Mouse (Mus musculus): Measurements from ENCODE around the gene Dhx30.

The Dhx30 gene

DNA sequence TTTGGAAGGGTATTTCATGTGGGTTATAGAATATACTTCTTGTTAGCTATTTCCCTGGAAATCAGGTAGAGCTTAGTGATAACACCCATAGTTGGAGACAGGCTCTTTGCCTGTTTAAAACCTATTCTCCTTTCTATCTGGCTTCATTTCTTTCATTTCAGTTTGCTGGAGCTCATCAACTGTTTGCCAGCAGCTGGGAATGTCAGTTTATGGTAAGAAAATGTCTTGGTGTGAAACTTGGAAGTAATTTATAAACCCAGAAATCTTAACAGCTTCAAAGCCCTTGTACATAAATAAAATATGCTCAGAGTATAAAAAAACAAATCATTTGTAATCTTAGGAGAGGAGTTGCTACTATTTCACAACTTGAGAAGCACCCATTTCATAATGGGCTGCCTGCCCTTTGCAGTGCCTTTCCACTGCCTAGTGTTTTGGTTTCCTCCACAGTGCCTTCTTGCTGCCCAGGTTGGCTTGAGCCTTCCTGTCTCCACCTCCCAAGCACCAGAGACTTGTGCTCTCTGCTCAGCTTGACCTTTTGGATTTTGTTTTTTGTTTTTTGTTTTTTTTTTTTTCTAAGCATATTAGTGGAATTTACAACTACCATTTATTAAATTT is 71.8 kb downstream of the Dhx30 start:
- no peak for DNase-seq (ENCODE audit: low spot score in 2 of 2)

DNA sequence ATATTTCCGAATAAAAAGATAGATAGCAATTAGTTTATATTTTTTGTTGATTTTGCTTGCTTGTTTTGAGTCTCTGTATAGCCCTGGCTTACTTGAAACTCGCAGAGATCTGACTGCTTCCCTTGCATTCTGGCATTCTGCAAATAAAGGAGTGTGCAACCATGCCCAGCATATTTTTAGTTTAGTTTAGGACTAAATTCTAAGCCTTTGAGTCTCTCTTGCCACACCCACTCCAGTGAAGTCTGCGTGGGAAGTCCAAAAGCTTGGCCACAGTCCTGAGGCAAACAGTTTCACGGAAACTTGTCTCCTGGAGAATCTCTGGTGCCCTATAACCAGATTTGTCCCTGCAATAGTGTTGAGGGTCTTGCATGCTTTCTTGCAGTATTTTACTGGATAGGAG is 73.3 kb downstream of the Dhx30 start:
- DNase-seq (ENCODE audit: low spot score in 2 of 2), result no peak

DNA sequence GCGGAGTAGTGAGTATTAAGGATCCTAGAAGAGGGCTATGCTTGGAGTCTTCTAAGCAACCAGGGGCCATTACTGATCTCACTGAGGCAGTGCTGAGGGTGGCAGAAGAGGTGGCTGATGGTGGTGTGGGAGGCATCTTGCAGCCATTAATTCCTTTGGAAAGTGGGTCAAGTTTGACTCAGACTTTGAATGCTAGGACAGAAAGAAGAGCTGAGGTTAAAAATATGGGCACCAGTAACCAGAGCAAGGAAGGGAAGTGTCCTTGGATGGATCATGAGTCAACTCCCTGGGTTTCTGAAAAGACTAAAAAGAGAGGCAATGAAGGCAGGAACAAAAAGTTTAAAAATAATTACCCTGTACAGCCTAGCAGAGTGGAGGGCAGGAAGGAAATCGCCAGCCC is 79.1 kb downstream of the Dhx30 start:
- DNase-seq (ENCODE audit: low spot score in 2 of 2), result no peak

DNA sequence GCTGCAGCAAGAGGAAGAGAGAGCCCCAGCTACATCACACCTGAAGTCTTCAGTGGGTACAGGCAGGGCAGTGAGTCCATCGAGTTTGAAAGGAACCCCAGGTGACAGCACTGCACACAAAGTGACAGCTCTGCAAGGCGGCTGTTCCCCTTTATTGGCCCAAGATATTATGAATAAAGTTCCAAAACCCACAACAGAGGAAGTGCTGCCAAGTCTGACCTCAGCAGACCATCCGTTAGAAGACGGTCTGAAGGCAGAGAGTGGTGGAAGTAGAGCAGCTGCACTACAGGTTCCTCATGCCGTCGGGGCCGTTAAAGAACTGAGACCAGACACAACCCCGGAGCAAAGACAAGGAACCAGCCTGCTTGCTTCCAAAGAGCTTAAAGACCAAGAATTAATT is 79.7 kb downstream of the Dhx30 start:
- no peak for DNase-seq (ENCODE audit: low spot score in 2 of 2)

DNA sequence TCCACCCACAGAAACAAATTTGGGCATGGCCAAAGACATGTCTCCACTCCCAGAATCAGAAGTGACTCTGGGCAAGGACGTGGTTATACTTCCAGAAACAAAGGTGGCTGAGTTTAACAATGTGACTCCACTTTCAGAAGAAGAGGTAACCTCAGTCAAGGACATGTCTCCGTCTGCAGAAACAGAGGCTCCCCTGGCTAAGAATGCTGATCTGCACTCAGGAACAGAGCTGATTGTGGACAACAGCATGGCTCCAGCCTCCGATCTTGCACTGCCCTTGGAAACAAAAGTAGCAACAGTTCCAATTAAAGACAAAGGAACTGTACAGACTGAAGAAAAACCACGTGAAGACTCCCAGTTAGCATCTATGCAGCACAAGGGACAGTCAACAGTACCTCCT is 82.5 kb downstream of the Dhx30 start:
- no peak for DNase-seq (ENCODE audit: low spot score in 2 of 2)
